Comparison of ENCODE assay signal across 8 mouse cellular contexts in genomic region chr15:98608058-98608783, GRCm38 (mm10). TPM values are rescaled to one million over a fixed set of nuclear protein-coding genes. Genes with fewer than 3 reads are reported as not detected.
A peak's percentile ranks its signal among the peaks of the same experiment; 100 is the strongest.
DNase-seq lines count a peak whose midpoint lies in the region; ATAC-seq and TF ChIP-seq lines count a peak whose summit lies in the region.

No protein-coding gene starts in this region.

- no peak for ATAC-seq in heart, embryonic 11.5 days (replicated peaks; ENCODE audit: insufficient number of reproducible peaks, low FRiP score, low TSS enrichment)
- ATAC-seq in stomach, embryonic 14.5 days (ENCODE audit: insufficient number of reproducible peaks, insufficient read depth, low FRiP score, low read depth): no peak

- H3K9ac ChIP-seq in ES-Bruce4 (ENCODE audit: low read depth, poor library complexity, severe bottlenecking): peak overlapping the region; percentile 85
- H3K9ac ChIP-seq in heart, embryonic 11.5 days (ENCODE audit: low read depth, low read length): peak overlapping the region; percentile 96
- H3K9ac ChIP-seq in stomach, embryonic 14.5 days (replicated peaks; ENCODE audit: low read depth, low read length): peak overlapping the region; percentile 90

- no peak for TF ChIP-seq CTCF in cerebellum, adult 2 months (IDR thresholded peaks at IDR 0.05; ENCODE audit: borderline replicate concordance, insufficient read depth, low read depth, low read length)
- TF ChIP-seq CTCF in ES-Bruce4 (IDR thresholded peaks at IDR 0.05; ENCODE audit: low read depth, low read length): no peak

- no peaks in the 10 kb centered on the region for H3K36me3 ChIP-seq in ES-Bruce4 (ENCODE audit: control insufficient read depth, insufficient read depth, low read length, poor library complexity, severe bottlenecking)
- peaks cover 9% of the 10 kb centered on the region for H3K36me3 ChIP-seq in heart, embryonic 11.5 days (ENCODE audit: control insufficient read depth, insufficient read depth, low read length)
- H3K36me3 ChIP-seq in limb, embryonic 10.5 days: peaks cover 41% of the 10 kb centered on the region
- H3K36me3 ChIP-seq in stomach, embryonic 14.5 days (ENCODE audit: control insufficient read depth, insufficient read depth, low read length): peaks cover 12% of the 10 kb centered on the region

- H3K4me2 ChIP-seq in heart, embryonic 11.5 days: peak overlapping the region; percentile 75
- H3K4me2 ChIP-seq in stomach, embryonic 14.5 days (replicated peaks; ENCODE audit: low read depth, low read length): peak overlapping the region; percentile 89

- TF ChIP-seq POLR2A in cerebellum, adult 2 months (IDR thresholded peaks at IDR 0.05; ENCODE audit: borderline replicate concordance, insufficient read depth, low read length): no peak
- TF ChIP-seq POLR2A in ES-Bruce4 (IDR thresholded peaks at IDR 0.05; ENCODE audit: insufficient read depth, low read length): no peak

- no peak for TF ChIP-seq EP300 in ES-Bruce4 (IDR thresholded peaks at IDR 0.05; ENCODE audit: insufficient read depth, low read depth, low read length)

- 33% methylated on average over 10 of the region's 10 CpGs for whole genome bisulfite sequencing in cerebellum, adult 2 months
- WGBS in heart, embryonic 11.5 days (ENCODE audit: insufficient replicate concordance): 10% methylated on average over 9 of the region's 10 CpGs
- WGBS in limb, embryonic 10.5 days: 19% methylated on average over 10 of the region's 10 CpGs
- WGBS in stomach, embryonic 14.5 days: 14% methylated on average over 8 of the region's 10 CpGs

- H3K27ac ChIP-seq in cerebellum, adult 2 months (ENCODE audit: insufficient read depth, low read length): no peak overlapping the region
- H3K27ac ChIP-seq in ES-Bruce4 (ENCODE audit: insufficient read depth, low read length): no peak overlapping the region
- H3K27ac ChIP-seq in heart, embryonic 11.5 days (ENCODE audit: low read depth, low read length): peak overlapping the region; percentile 95
- peak overlapping the region; percentile 98 for H3K27ac ChIP-seq in limb, embryonic 10.5 days
- H3K27ac ChIP-seq in stomach, embryonic 14.5 days (ENCODE audit: low read length): peak overlapping the region; percentile 96; the same call in 1 of the 2 replicates

- peak overlapping the region; percentile 85 for H3K4me3 ChIP-seq in cerebellum, adult 2 months (replicated peaks; ENCODE audit: insufficient read depth, low read depth, low read length)
- H3K4me3 ChIP-seq in ES-Bruce4 (ENCODE audit: low read depth, low read length): peak overlapping the region; percentile 79
- H3K4me3 ChIP-seq in heart, embryonic 11.5 days (ENCODE audit: low read depth, low read length): peak overlapping the region; percentile 93
- H3K4me3 ChIP-seq in limb, embryonic 10.5 days: peak overlapping the region; percentile 91
- peak overlapping the region; percentile 80 for H3K4me3 ChIP-seq in stomach, embryonic 14.5 days (ENCODE audit: low read depth, low read length)

- peaks cover 8% of the 10 kb centered on the region; the same call in 1 of the 2 replicates for H3K4me1 ChIP-seq in cerebellum, adult 2 months (ENCODE audit: control insufficient read depth, insufficient read depth, low read length)
- H3K4me1 ChIP-seq in ES-Bruce4 (ENCODE audit: control insufficient read depth, insufficient read depth, low read length): no peaks in the 10 kb centered on the region
- peaks cover 43% of the 10 kb centered on the region for H3K4me1 ChIP-seq in heart, embryonic 11.5 days (ENCODE audit: control insufficient read depth, insufficient read depth, low read length)
- peaks cover 53% of the 10 kb centered on the region for H3K4me1 ChIP-seq in limb, embryonic 10.5 days
- peaks cover 30% of the 10 kb centered on the region for H3K4me1 ChIP-seq in stomach, embryonic 14.5 days (ENCODE audit: control insufficient read depth, insufficient read depth, low read length)

- no peaks in the 10 kb centered on the region for H3K27me3 ChIP-seq in cerebellum, adult 2 months (ENCODE audit: control insufficient read depth, insufficient read depth, low read length)
- H3K27me3 ChIP-seq in ES-Bruce4 (ENCODE audit: control insufficient read depth, insufficient read depth, low read length, poor library complexity, severe bottlenecking): peaks cover 10% of the 10 kb centered on the region
- H3K27me3 ChIP-seq in heart, embryonic 11.5 days (ENCODE audit: control insufficient read depth, insufficient read depth, low read length): no peaks in the 10 kb centered on the region
- no peaks in the 10 kb centered on the region for H3K27me3 ChIP-seq in limb, embryonic 10.5 days (ENCODE audit: low read depth, poor library complexity, severe bottlenecking)
- no peaks in the 10 kb centered on the region for H3K27me3 ChIP-seq in stomach, embryonic 14.5 days (ENCODE audit: control insufficient read depth, insufficient read depth, low read length)

- DNase-seq in cerebellum, adult 2 months: no peak
- no peak for DNase-seq in cerebellum, adult 11 months
- peak; percentile 37 for DNase-seq in limb, embryonic 10.5 days (ENCODE audit: low spot score)
- DNase-seq in cerebellum, postnatal 4 days (ENCODE audit: low spot score in 2 of 2): no peak
- DNase-seq in thymus, postnatal 14 days: no peak

- no peaks in the 10 kb centered on the region for H3K9me3 ChIP-seq in ES-Bruce4 (replicated peaks; ENCODE audit: control insufficient read depth, insufficient read depth, low read length, poor library complexity, severe bottlenecking)
- no peaks in the 10 kb centered on the region for H3K9me3 ChIP-seq in heart, embryonic 11.5 days (replicated peaks; ENCODE audit: control insufficient read depth, low read length)
- H3K9me3 ChIP-seq in limb, embryonic 10.5 days (replicated peaks): no peaks in the 10 kb centered on the region
- no peaks in the 10 kb centered on the region for H3K9me3 ChIP-seq in stomach, embryonic 14.5 days (ENCODE audit: control insufficient read depth, low read depth, low read length)

RNA-seq across cellular contexts. Expression of gene Adcy6, which starts 1.7 kb away (rescaled TPM):
- 31.1 and 31.3 TPM in 2 replicates for polyA plus RNA-seq in cerebellum, adult 2 months (2012; rRNA removed)
- polyA plus RNA-seq in ES-Bruce4 (2011; ENCODE audit: insufficient read depth, insufficient read length, low read depth, missing spikeins): 12.5 and 12.8 TPM in 2 replicates
- 24.5 and 34.8 TPM in 2 replicates for polyA plus RNA-seq in heart, embryonic 11.5 days (2014; fragmentation: Nextera tagmentation; extraction: Ambion mirVana)
- polyA plus RNA-seq in limb, embryonic 10.5 days (2016; fragmentation: Nextera tagmentation; extraction: Ambion mirVana): 15.7 and 16.5 TPM in 2 replicates
- polyA plus RNA-seq in stomach, embryonic 14.5 days (2014; fragmentation: Nextera tagmentation; extraction: Ambion mirVana): 21.9 and 23.0 TPM in 2 replicates

RNA-seq across cellular contexts. Expression of gene Cacnb3, which starts 22.4 kb away (rescaled TPM):
- 65.4 and 69.7 TPM in 2 replicates for polyA plus RNA-seq in cerebellum, adult 2 months (2012; rRNA removed)
- 16.8 and 18.7 TPM in 2 replicates for polyA plus RNA-seq in ES-Bruce4 (2011; ENCODE audit: insufficient read depth, insufficient read length, low read depth, missing spikeins)
- polyA plus RNA-seq in heart, embryonic 11.5 days (2014; fragmentation: Nextera tagmentation; extraction: Ambion mirVana): 9.8 and 9.9 TPM in 2 replicates
- polyA plus RNA-seq in limb, embryonic 10.5 days (2016; fragmentation: Nextera tagmentation; extraction: Ambion mirVana): 16.6 and 24.2 TPM in 2 replicates
- 34.4 TPM in 2 replicates for polyA plus RNA-seq in stomach, embryonic 14.5 days (2014; fragmentation: Nextera tagmentation; extraction: Ambion mirVana)

RNA-seq across cellular contexts. Expression of gene 4930415O20Rik, which starts 37.4 kb away (rescaled TPM):
- not detected in 2 replicates for polyA plus RNA-seq in cerebellum, adult 2 months (2012; rRNA removed)
- polyA plus RNA-seq in ES-Bruce4 (2011; ENCODE audit: insufficient read depth, insufficient read length, low read depth, missing spikeins): 1.7 and 2.6 TPM in 2 replicates
- polyA plus RNA-seq in heart, embryonic 11.5 days (2014; fragmentation: Nextera tagmentation; extraction: Ambion mirVana): 0.73 and 1.0 TPM in 2 replicates
- polyA plus RNA-seq in limb, embryonic 10.5 days (2016; fragmentation: Nextera tagmentation; extraction: Ambion mirVana): 0.28 TPM in 1 of 2 replicates, not detected in the other
- not detected in 2 replicates for polyA plus RNA-seq in stomach, embryonic 14.5 days (2014; fragmentation: Nextera tagmentation; extraction: Ambion mirVana)

RNA-seq across cellular contexts. Expression of gene Ccnt1, which starts 37.5 kb away (rescaled TPM):
- polyA plus RNA-seq in cerebellum, adult 2 months (2012; rRNA removed): 24.1 and 24.2 TPM in 2 replicates
- 66.8 and 73.1 TPM in 2 replicates for polyA plus RNA-seq in ES-Bruce4 (2011; ENCODE audit: insufficient read depth, insufficient read length, low read depth, missing spikeins)
- polyA plus RNA-seq in heart, embryonic 11.5 days (2014; fragmentation: Nextera tagmentation; extraction: Ambion mirVana): 38.1 and 42.3 TPM in 2 replicates
- polyA plus RNA-seq in limb, embryonic 10.5 days (2016; fragmentation: Nextera tagmentation; extraction: Ambion mirVana): 60.7 and 68.0 TPM in 2 replicates
- polyA plus RNA-seq in stomach, embryonic 14.5 days (2014; fragmentation: Nextera tagmentation; extraction: Ambion mirVana): 60.0 and 61.2 TPM in 2 replicates

RNA-seq across cellular contexts. Expression of gene Ddx23, which starts 54.5 kb away (rescaled TPM):
- 69.4 and 71.7 TPM in 2 replicates for polyA plus RNA-seq in cerebellum, adult 2 months (2012; rRNA removed)
- polyA plus RNA-seq in ES-Bruce4 (2011; ENCODE audit: insufficient read depth, insufficient read length, low read depth, missing spikeins): 121 TPM in 2 replicates
- polyA plus RNA-seq in heart, embryonic 11.5 days (2014; fragmentation: Nextera tagmentation; extraction: Ambion mirVana): 11.2 and 19.6 TPM in 2 replicates
- polyA plus RNA-seq in limb, embryonic 10.5 days (2016; fragmentation: Nextera tagmentation; extraction: Ambion mirVana): 21.8 and 25.4 TPM in 2 replicates
- 30.1 and 30.3 TPM in 2 replicates for polyA plus RNA-seq in stomach, embryonic 14.5 days (2014; fragmentation: Nextera tagmentation; extraction: Ambion mirVana)

Comparison
In these comparisons a context has a peak if more than half of its experiments do, and no peak if none do; other contexts are left out.
1. H3K27ac ChIP-seq: peak in heart, embryonic 11.5 days (single experiment), limb, embryonic 10.5 days (single experiment) and stomach, embryonic 14.5 days (single experiment); none in cerebellum, adult 2 months (single experiment) and ES-Bruce4 (single experiment).
2. Peak in every context shown above with its lines, with median percentiles within 50 percentile points of each other: H3K4me3 ChIP-seq and H3K9ac ChIP-seq.